Mouse (Mus musculus): ENCODE measurements around the gene Tbpl2.

DNA sequence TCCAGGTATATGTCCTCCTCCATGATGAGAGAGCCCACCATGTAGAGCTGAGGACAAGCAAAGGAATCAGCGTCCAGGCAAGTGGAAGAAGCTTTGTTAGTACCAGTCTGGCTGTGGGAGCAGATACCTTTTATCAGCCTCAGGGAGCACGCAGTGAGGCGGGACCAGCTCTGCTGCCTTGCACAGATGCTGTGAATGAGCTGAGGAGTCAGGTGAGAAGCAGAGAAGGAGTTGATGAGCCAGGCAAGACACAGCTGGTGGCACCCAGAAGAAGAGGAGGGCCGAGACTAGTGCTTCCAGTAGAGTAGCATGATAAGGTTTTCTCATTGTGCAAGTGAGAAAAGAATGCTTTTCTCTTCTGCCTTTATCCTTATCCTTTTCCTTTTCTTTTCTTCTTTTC is at the start of gene Tbpl2:
- TF ChIP-seq CTCF (IDR thresholded peaks at IDR 0.05), result no peak
- no peak for TF ChIP-seq EP300 (IDR thresholded peaks at IDR 0.05)

Measured in lung, postnatal 0 days (tissue).